Mouse (Mus musculus) embryonic facial prominence, embryonic 11.5 days (tissue): ENCODE measurements around the gene Chmp2b. TPM values are rescaled to one million over a fixed set of nuclear protein-coding genes. Genes with fewer than 3 reads are reported as not detected.
A peak's percentile ranks its signal among the peaks of the same experiment; 100 is the strongest.

Experiments
- ATAC-seq: fragments of 200-750 bp; cut with Nextera tagmentation; replicated peaks from 2 replicates; pipeline ENCODE4 v1.8.0; 2017; ENCODE audit warnings: low read depth; ENCODE audit not compliant: insufficient number of reproducible peaks, low FRiP score, low TSS enrichment
- DNase-seq: peaks from one replicate; pipeline ENCODE4 v3.0.0-alpha.2; 2015; ENCODE audit warnings: low spot score
- H3K27ac ChIP-seq: fragments of 300-500 bp; sonication (generic); replicated peaks from 2 replicates; pipeline ENCODE4 v1.5.1; 2014; ENCODE audit warnings: mild to moderate bottlenecking, low read depth, low read length, control low read depth
- H3K27me3 ChIP-seq: fragments of 300-500 bp; sonication (generic); 2 replicates; pipeline ENCODE4 v1.6.1; 2014; ENCODE audit warnings: mild to moderate bottlenecking, low read length, moderate library complexity, mixed read lengths; ENCODE audit not compliant: control insufficient read depth, insufficient read depth
- H3K36me3 ChIP-seq: fragments of 300-500 bp; sonication (generic); replicated peaks from 2 replicates; pipeline ENCODE4 v1.6.1; 2014; ENCODE audit warnings: low read depth, mild to moderate bottlenecking, low read length, moderate library complexity, mixed read lengths; ENCODE audit not compliant: control insufficient read depth, insufficient read depth
- H3K4me1 ChIP-seq: fragments of 300-500 bp; sonication (generic); 2 replicates; pipeline ENCODE4 v1.6.1; 2014; ENCODE audit warnings: low read length, mixed read lengths; ENCODE audit not compliant: control insufficient read depth, insufficient read depth
- H3K4me2 ChIP-seq: fragments of 300-500 bp; sonication (generic); 2 replicates; pipeline ENCODE4 v1.6.1; 2014; ENCODE audit warnings: low read depth, mild to moderate bottlenecking, control low read depth, low read length, moderate library complexity
- H3K4me3 ChIP-seq: fragments of 300-500 bp; sonication (generic); 2 replicates; pipeline ENCODE4 v1.5.1; 2014; ENCODE audit warnings: low read depth, low read length, control low read depth
- H3K9ac ChIP-seq: fragments of 300-500 bp; sonication (generic); replicated peaks from 2 replicates; pipeline ENCODE4 v1.6.1; 2014; ENCODE audit warnings: mild to moderate bottlenecking, control low read depth, low read length
- H3K9me3 ChIP-seq: fragments of 300-500 bp; sonication (generic); replicated peaks from 2 replicates; pipeline ENCODE4 v1.6.1; 2016; ENCODE audit warnings: mild to moderate bottlenecking, low read length, inconsistent platforms, mixed read lengths; ENCODE audit not compliant: control insufficient read depth
- WGBS: fragments of 180-500 bp; shearing (Covaris S2); extraction: QIAGEN DNeasy Blood & Tissue Kit; methylation state at CpG from one replicate; pipeline ENCODE4 v1.1.7; 2014; 5-methylcytosine and 5-hydroxymethylcytosine counted together
- polyA plus RNA-seq: library from polyadenylated mRNA; unstranded; fragments of >200 nt; fragmentation: Nextera tagmentation; extraction: Ambion mirVana; gene quantifications from 2 replicates; pipeline ENCODE4 v1.2.1, GENCODE M21; 2014

Gene Chmp2b
- polyA plus RNA-seq, 1 experiment from 2014 or later, result 92.5 TPM

DNA sequence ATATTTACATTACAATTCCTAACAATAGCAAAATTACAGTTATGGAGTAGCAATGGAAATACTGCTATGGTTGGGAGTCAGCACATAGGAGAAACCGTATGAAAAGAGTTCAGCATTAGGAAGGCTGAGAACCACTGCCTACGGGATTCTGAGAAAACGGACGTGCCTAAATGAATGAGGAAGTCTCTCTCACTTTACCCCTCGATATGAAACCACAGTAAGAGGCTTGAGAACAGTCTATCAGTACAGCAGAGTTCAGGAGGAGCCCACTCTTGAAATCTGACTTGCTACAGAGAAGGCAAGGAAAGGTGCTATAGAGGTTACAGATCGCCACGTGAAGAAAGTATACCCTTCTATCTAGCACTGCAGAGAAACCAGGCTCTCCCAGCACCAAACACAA, 13.6 kb downstream of the Chmp2b start:
- Histone ChIP-seq H3K27ac (no peak overlapping the region), H3K4me1 (no peaks in the 10 kb centered on the region), H3K9me3 (no peaks in the 10 kb centered on the region), H3K4me3 (no peak overlapping the region), H3K9ac (no peak overlapping the region), H3K4me2 (no peak overlapping the region), H3K27me3 (no peaks in the 10 kb centered on the region), H3K36me3 (no peaks in the 10 kb centered on the region)
- ATAC-seq (no peak), DNase-seq (no peak)
- WGBS, result 86% methylated on average over 7 of the region's 7 CpGs

DNA sequence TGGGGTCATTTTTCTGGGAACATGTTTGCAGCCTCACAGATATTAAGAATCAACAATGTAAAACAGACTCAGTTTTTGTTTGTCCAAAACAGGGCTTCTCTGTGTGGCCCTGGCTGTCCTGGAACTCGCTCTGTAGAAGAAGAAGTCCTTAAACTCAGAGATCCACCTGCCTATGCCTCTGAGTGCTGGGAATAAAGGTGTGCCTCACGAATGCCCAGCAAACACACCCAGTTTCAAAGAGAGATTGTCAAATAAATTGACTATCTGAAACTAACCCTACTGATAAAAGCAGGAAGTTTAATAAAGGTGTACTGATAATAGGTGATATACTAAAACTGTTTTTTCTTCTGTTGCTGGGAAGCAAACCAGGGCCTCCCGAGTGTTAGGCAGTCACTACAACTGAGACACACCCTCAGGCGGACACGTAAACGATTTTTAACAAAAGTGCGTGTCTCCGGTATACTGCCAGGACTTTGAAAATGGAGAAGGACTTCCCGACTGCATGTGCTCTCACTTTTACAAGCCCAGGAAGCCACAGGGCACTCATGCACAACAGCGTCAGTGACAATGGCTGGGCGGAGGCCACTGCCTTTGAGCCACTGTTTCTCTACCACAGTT, 18.7 kb downstream of the Chmp2b start:
- Histone ChIP-seq H3K4me3 (no peak overlapping the region), H3K27ac (no peak overlapping the region), H3K36me3 (no peaks in the 10 kb centered on the region), H3K9me3 (no peaks in the 10 kb centered on the region), H3K4me2 (no peak overlapping the region), H3K9ac (no peak overlapping the region), H3K4me1 (no peaks in the 10 kb centered on the region), H3K27me3 (no peaks in the 10 kb centered on the region)
- WGBS, result 92% methylated on average over 11 of the region's 11 CpGs
- no peak for ATAC-seq
- no peak for DNase-seq

DNA sequence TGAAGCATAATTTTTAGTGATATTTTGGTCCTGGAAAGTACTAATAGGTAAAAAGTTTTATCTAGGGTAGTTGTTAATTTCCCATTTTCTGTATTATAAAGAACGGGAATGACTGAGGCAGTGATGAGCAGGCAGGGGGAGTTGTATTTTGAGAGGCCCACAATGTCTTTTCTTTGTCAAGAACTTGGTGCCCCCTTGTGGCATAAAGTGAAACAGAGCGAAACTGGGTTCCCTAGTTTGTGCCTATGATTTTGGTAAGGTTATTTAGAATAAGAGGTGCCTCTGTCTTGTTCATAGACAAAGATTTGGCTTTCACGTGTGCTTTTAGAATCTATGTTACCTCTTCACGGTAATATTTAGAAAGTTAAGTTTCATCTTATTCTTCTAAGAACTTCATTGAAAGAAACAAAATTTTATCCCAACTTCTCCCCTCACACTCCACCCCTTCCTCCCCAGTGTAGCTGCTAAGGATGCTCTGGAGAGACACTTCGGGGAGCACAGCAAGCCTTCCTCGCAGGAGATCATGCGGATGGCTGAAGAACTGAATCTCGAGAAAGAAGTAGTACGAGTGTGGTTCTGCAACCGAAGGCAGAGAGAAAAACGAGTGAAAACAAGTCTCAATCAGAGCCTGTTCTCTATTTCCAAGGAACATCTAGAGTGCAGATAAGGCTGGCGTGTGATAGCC, 29.1 kb downstream of the Chmp2b start:
- Histone ChIP-seq H3K4me3 (no peak overlapping the region), H3K36me3 (no peaks in the 10 kb centered on the region), H3K4me2 (no peak overlapping the region), H3K4me1 (no peaks in the 10 kb centered on the region), H3K9me3 (no peaks in the 10 kb centered on the region), H3K9ac (no peak overlapping the region), H3K27ac (no peak overlapping the region), H3K27me3 (no peaks in the 10 kb centered on the region)
- peak; percentile 87 for DNase-seq
- WGBS, result 28% methylated on average over 12 of the region's 12 CpGs
- no peak for ATAC-seq

GRCm38 (mm10) chr16:65531663-65532062, 30.9 kb downstream of the Chmp2b start:
- whole genome bisulfite sequencing, result 73% methylated on average over 8 of the region's 8 CpGs
- Histone ChIP-seq H3K4me1 (no peaks in the 10 kb centered on the region), H3K4me2 (no peak overlapping the region), H3K27ac (no peak overlapping the region), H3K9ac (no peak overlapping the region), H3K9me3 (no peaks in the 10 kb centered on the region), H3K27me3 (no peaks in the 10 kb centered on the region), H3K4me3 (no peak overlapping the region), H3K36me3 (no peaks in the 10 kb centered on the region)
- no peak for ATAC-seq
- DNase-seq, result no peak

DNA sequence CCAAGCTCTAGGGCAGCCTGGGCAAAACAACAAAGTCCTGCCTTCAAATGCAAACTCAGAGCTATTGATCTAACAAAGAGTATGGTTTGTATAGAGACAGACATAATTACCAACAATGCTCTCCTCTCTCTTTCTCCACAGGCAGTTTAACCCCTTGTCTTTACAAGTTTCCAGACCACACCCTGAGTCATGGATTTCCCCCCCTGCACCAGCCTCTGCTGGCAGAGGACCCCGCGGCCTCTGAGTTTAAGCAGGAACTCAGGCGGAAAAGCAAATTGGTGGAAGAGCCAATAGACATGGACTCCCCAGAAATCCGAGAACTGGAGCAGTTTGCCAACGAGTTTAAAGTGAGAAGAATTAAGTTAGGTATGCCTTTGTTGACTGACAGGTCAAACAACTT, 32.9 kb downstream of the Chmp2b start:
- DNase-seq, result peak; percentile 52
- no peak for ATAC-seq
- H3K36me3 ChIP-seq, result no peaks in the 10 kb centered on the region
- H3K4me1 ChIP-seq, result no peaks in the 10 kb centered on the region
- 8% methylated on average over 5 of the region's 5 CpGs for WGBS
- no peak overlapping the region for H3K9ac ChIP-seq
- H3K27ac ChIP-seq, result no peak overlapping the region
- H3K9me3 ChIP-seq, result no peaks in the 10 kb centered on the region
- H3K4me3 ChIP-seq, result no peak overlapping the region
- no peak overlapping the region for H3K4me2 ChIP-seq
- no peaks in the 10 kb centered on the region for H3K27me3 ChIP-seq

GRCm38 (mm10) chr16:65526695-65527094, 35.8 kb downstream of the Chmp2b start:
- no peaks in the 10 kb centered on the region for H3K27me3 ChIP-seq
- no peak overlapping the region for H3K4me3 ChIP-seq
- DNase-seq, result no peak
- ATAC-seq, result no peak
- H3K9me3 ChIP-seq, result no peaks in the 10 kb centered on the region
- no peak overlapping the region for H3K4me2 ChIP-seq
- H3K36me3 ChIP-seq, result no peaks in the 10 kb centered on the region
- WGBS, result 81% methylated on average over 5 of the region's 5 CpGs
- no peak overlapping the region for H3K27ac ChIP-seq
- no peak overlapping the region for H3K9ac ChIP-seq
- no peaks in the 10 kb centered on the region for H3K4me1 ChIP-seq

DNA sequence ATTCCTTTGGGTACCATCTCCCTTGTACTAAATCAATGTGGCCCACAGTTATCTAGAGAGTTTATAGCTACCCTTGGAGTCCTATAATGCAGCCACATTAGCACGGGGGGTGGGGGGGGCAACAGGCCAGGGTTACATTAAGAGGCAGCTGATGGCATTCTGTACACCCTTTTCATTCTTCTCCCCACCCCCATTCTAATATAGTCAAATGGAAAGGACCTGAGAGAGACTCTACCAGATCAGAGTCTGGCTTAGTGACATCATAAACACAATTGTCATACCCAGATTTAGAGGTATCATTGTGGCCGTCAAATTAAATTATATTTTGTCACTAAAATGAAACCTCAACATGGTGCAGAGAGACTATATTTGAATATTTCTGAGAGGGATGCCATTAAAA, 36.5 kb downstream of the Chmp2b start:
- Histone ChIP-seq H3K9me3 (no peaks in the 10 kb centered on the region), H3K4me3 (no peak overlapping the region), H3K4me1 (no peaks in the 10 kb centered on the region), H3K27me3 (no peaks in the 10 kb centered on the region), H3K27ac (no peak overlapping the region), H3K4me2 (no peak overlapping the region), H3K36me3 (no peaks in the 10 kb centered on the region), H3K9ac (no peak overlapping the region)
- no peak for DNase-seq
- no peak for ATAC-seq
- WGBS, result 90% methylated on average over 2 of the region's 2 CpGs

- Histone ChIP-seq H3K36me3 (no peaks in the 10 kb centered on the region), H3K4me2 (no peak within 1 kb of the TSS), H3K27me3 (no peaks in the 10 kb centered on the region), H3K4me3 (no peak within 1 kb of the TSS), H3K9me3 (no peaks in the 10 kb centered on the region), H3K4me1 (no peaks in the 10 kb centered on the region), H3K27ac (no peak within 1 kb of the TSS), H3K9ac (no peak within 1 kb of the TSS)
- WGBS, result 84% methylated on average over 6 of the region's 6 CpGs
- no peak for DNase-seq
- ATAC-seq, result no peak
These were observed 42.3 kb downstream of the Chmp2b start, which contains the start of gene Pou1f1 for GRCm38 (mm10) chr16:65520211-65520610. Gene Pou1f1, plus strand, starts transcription at chr16:65520511.
